Mouse (Mus musculus) cerebellum, postnatal 14 days (tissue): ENCODE measurements at regions not wholly inside any gene's neighbourhood (a gene's known extent, or its start where the extent isn't known, plus 50 kb on each side); places are given as distances from the start of the nearest gene placed in this dataset.

Source experiments
- DNase-seq, 2 experiments: peaks; one replicate each; pipeline ENCODE4 v3.0.0; 2021; ENCODE audit warnings: mixed read lengths in 2 of 2

GRCm38 (mm10) chr9:93136349-93136748, 594.3 kb downstream of the Plod2 start:
- peak in 1 of 2 experiments; percentile 30 for DNase-seq

GRCm38 (mm10) chr9:93170071-93170470, 628.0 kb downstream of the Plod2 start:
- no peak for DNase-seq

GRCm38 (mm10) chr9:93186638-93187037, 644.6 kb downstream of the Plod2 start:
- no peak for DNase-seq

GRCm38 (mm10) chr9:93232562-93232961, 690.5 kb downstream of the Plod2 start:
- no peak for DNase-seq

GRCm38 (mm10) chr9:93252146-93252545, 710.1 kb downstream of the Plod2 start:
- DNase-seq, result no peak

- no peak for DNase-seq
Measured at GRCm38 (mm10) chr9:93297332-93297731, 755.3 kb downstream of the Plod2 start.

GRCm38 (mm10) chr9:93306753-93307152, 764.7 kb downstream of the Plod2 start:
- DNase-seq, result no peak

GRCm38 (mm10) chr9:93328997-93329682, 787.1 kb downstream of the Plod2 start:
- DNase-seq, result peak; percentile 50 to 81
